Mouse (Mus musculus) stomach, embryonic 15.5 days (tissue): Measurements from ENCODE around the gene Tusc2. TPM values are rescaled to one million over a fixed set of nuclear protein-coding genes. Genes with fewer than 3 reads are reported as not detected.

Experiments
- ATAC-seq: fragments of 200-750 bp; cut with Nextera tagmentation; 2 replicates; pipeline ENCODE4 v1.8.0; 2017; ENCODE audit warnings: low read depth, moderate number of reproducible peaks, moderate TSS enrichment; ENCODE audit not compliant: insufficient read depth, low FRiP score
- H3K27ac ChIP-seq: fragments of 300-500 bp; sonication (generic); 2 replicates; pipeline ENCODE4 v1.5.1; 2015; ENCODE audit warnings: mild to moderate bottlenecking, inconsistent platforms
- H3K27me3 ChIP-seq: fragments of 300-500 bp; sonication (generic); replicated peaks from 2 replicates; pipeline ENCODE4 v1.6.1; 2015; ENCODE audit warnings: inconsistent platforms
- H3K36me3 ChIP-seq: fragments of 300-500 bp; sonication (generic); 2 replicates; pipeline ENCODE4 v1.6.1; 2015; ENCODE audit warnings: inconsistent platforms
- H3K4me1 ChIP-seq: fragments of 300-500 bp; sonication (generic); 2 replicates; pipeline ENCODE4 v1.6.1; 2015; ENCODE audit warnings: inconsistent platforms
- H3K4me2 ChIP-seq: fragments of 300-500 bp; sonication (generic); 2 replicates; pipeline ENCODE4 v1.6.1; 2015; ENCODE audit warnings: mild to moderate bottlenecking, inconsistent platforms
- H3K4me3 ChIP-seq: fragments of 300-500 bp; sonication (generic); replicated peaks from 2 replicates; pipeline ENCODE4 v1.5.1; 2015; ENCODE audit warnings: inconsistent platforms
- H3K9ac ChIP-seq: fragments of 300-500 bp; sonication (generic); 2 replicates; pipeline ENCODE4 v1.6.1; 2015; ENCODE audit warnings: inconsistent platforms
- H3K9me3 ChIP-seq: fragments of 300-500 bp; sonication (generic); 2 replicates; pipeline ENCODE4 v1.6.1; 2016; ENCODE audit warnings: inconsistent platforms
- WGBS: fragments of 180-500 bp; shearing (Covaris S2); methylation state at CpG from one replicate; pipeline ENCODE4 v1.1.7; 2015; 5-methylcytosine and 5-hydroxymethylcytosine counted together
- polyA plus RNA-seq: library from polyadenylated mRNA; unstranded; fragments of >200 nt; fragmentation: Nextera tagmentation; extraction: Ambion mirVana; gene quantifications from 2 replicates; pipeline ENCODE4 v1.2.1, GENCODE M21; 2015

Gene Tusc2
- polyA plus RNA-seq, 1 experiment from 2014 or later: 42.6 TPM

DNA sequence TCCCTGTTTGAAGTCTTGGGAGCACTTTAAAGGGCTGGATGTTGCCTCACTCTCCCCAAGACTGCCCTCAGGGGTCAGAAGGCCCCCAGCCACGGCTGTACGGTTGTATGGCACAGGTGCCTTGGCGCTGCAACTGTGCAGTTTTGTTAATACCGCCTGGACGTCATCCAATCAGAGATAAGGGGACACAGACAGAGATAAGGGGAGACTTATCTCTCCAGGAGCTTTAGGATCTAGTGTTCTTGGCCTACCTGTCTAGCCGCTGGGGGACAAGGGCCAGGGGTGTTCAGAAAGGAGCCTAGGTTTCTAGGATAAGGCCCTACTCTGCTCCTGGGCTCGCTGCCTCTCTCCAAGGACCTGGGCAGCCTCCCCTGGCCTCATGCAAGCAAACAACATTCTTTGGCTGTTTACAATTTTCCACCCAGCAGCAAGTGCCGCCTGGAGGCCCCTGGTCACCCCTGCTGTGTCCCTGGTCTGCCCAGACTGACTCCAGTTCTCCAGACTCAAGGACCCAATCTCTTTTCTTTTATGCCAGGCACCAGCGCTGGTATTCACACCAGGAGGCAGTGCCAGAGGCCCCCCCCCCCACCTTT, 44.7 kb downstream of the Tusc2 start:
- WGBS: 51% methylated on average over 9 of the region's 9 CpGs
- H3K9me3 ChIP-seq: no peaks in the 10 kb centered on the region
- H3K4me3 ChIP-seq: no peak overlapping the region
- H3K36me3 ChIP-seq: no peaks in the 10 kb centered on the region
- H3K4me1 ChIP-seq: peaks cover 60% of the 10 kb centered on the region
- no peaks in the 10 kb centered on the region for H3K27me3 ChIP-seq
- H3K9ac ChIP-seq: no peak overlapping the region
- H3K27ac ChIP-seq: peak overlapping the region; percentile 60
- no peak for ATAC-seq
- H3K4me2 ChIP-seq: peak overlapping the region; percentile 11; the same call in 1 of the 2 replicates

GRCm38 (mm10) chr9:107608741-107609432, 45.8 kb downstream of the Tusc2 start, which contains the start of gene Sema3b:
Gene Sema3b (minus strand): TSS chr9:107609229.
- no peaks in the 10 kb centered on the region for H3K9me3 ChIP-seq
- H3K27me3 ChIP-seq: no peaks in the 10 kb centered on the region
- WGBS: 37% methylated on average over 12 of the region's 12 CpGs
- H3K4me3 ChIP-seq: no peak within 1 kb of the TSS
- peak within 1 kb of the TSS; percentile 60 for H3K27ac ChIP-seq
- no peak within 1 kb of the TSS for H3K9ac ChIP-seq
- no peak for ATAC-seq
- peak within 1 kb of the TSS; percentile 11; the same call in 1 of the 2 replicates for H3K4me2 ChIP-seq
- H3K4me1 ChIP-seq: peaks cover 61% of the 10 kb centered on the region
- 0 out of 2 replicates have a peak, but pooled peaks cover 3% of the 10 kb centered on the region for H3K36me3 ChIP-seq

DNA sequence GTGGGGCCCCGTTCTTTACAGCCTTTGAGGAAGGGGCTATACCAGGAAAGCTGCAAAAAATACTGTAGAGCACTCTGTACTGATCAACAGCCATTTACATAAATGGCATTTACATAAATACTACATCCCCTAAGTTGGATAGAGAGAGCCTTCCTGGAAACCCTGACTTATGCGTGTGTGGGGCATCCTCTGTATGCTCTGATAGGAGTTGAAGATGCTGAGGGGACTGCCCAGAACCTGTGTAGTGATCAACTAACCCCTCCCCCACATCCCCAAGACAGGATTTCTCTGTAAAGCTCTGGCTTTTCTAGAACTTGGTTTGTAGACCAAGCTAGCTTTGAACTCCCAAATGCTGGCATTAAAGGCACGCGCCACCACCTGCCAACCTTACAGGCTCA, 46.4 kb downstream of the Tusc2 start:
- H3K4me3 ChIP-seq: no peak overlapping the region
- H3K27ac ChIP-seq: peak overlapping the region; percentile 17; the same call in 1 of the 2 replicates
- H3K27me3 ChIP-seq: no peaks in the 10 kb centered on the region
- WGBS: 65% methylated on average over 4 of the region's 4 CpGs
- H3K9ac ChIP-seq: no peak overlapping the region
- no peak for ATAC-seq
- H3K9me3 ChIP-seq: no peaks in the 10 kb centered on the region
- H3K4me2 ChIP-seq: no peak overlapping the region
- H3K4me1 ChIP-seq: peaks cover 56% of the 10 kb centered on the region
- 0 out of 2 replicates have a peak, but pooled peaks cover 6% of the 10 kb centered on the region for H3K36me3 ChIP-seq

GRCm38 (mm10) chr9:107611456-107612190, 48.6 kb downstream of the Tusc2 start:
- Histone ChIP-seq H3K9me3 (no peaks in the 10 kb centered on the region), H3K27me3 (no peaks in the 10 kb centered on the region), H3K4me3 (peak overlapping the region; percentile 40; the same call in 1 of the 2 replicates), H3K36me3 (peaks cover 23% of the 10 kb centered on the region), H3K9ac (no peak overlapping the region), H3K4me2 (peak overlapping the region; percentile 89; the same call in 1 of the 2 replicates), H3K4me1 (peaks cover 46% of the 10 kb centered on the region), H3K27ac (peak overlapping the region; percentile 90)
- WGBS: 64% methylated on average over 6 of the region's 6 CpGs
- ATAC-seq: no peak

DNA sequence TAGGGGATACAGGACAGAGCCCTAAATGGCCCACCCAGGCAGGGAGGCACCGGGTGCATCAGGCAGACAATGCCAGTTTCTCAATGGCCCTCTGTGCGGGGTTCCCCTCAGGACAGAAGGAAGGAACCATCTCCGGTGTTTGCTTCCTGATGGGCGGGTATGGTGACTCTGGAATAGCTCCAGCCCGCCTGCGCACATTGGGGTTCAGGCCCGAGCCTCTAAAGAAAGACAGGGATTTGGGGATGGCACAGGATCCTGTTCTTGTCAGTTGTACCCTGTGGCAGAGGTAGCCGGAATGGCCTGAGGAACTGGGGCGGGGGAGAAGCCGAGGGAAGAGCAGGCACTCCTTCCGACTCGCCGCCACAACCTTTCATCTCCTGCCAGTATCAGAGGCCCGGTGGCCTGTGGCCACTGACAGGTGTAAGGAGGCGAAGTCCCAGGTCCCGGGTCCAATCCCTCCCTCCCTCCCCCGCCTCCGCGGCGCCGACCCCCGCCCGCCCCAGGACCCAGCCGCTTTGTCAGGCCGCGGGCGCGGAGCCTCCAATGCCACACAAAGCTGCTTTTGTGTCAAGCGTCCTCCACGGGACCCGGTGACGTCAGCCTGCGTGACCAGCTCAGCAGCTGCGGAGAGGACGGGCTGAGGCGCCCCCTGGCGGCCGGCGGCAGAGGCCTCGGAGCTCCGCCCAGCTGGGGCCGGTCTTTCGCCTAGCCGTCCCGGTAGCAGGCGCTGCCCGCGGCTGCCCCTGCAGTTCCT, 49.3 kb downstream of the Tusc2 start:
- H3K9me3 ChIP-seq: no peaks in the 10 kb centered on the region
- no peaks in the 10 kb centered on the region for H3K27me3 ChIP-seq
- ATAC-seq: peak; percentile 92
- H3K36me3 ChIP-seq: peaks cover 28% of the 10 kb centered on the region
- H3K4me2 ChIP-seq: peak overlapping the region; percentile 89
- peak overlapping the region; percentile 90 for H3K27ac ChIP-seq
- peak overlapping the region; percentile 40 for H3K4me3 ChIP-seq
- peak overlapping the region; percentile 12; the same call in 1 of the 2 replicates for H3K9ac ChIP-seq
- H3K4me1 ChIP-seq: peaks cover 40% of the 10 kb centered on the region
- WGBS: 5% methylated on average over 44 of the region's 48 CpGs

DNA sequence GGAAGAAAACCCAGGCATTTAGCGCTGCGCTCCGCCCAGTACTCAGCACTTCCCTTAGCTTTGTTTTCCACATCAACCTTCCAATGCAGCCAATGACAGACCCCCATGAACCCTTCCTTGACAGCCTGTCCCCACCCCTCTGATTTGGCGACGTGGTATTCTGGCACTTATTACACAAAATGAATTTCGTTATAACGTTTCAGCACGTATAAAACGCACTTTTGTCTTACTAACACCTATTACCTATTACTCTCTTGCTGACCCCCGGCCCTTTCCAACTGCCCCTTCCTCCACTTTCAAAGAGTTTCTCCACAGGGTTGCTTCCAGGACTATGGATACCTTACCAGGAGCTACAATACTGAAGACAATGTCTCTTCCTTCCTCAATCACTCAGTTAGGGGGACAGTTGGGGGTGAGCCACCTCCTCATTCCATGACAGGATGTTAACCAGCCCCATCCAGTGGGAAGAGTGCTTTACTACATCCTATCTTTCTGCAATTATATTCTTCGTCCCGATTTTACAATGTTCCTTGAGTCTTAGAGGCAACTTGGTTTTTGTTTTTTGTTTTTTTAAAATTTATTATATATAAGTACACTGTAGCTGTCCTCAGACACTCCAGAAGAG, 50.0 kb downstream of the Tusc2 start:
- no peak for ATAC-seq
- no peaks in the 10 kb centered on the region for H3K27me3 ChIP-seq
- peak overlapping the region; percentile 88 for H3K27ac ChIP-seq
- peak overlapping the region; percentile 40 for H3K4me3 ChIP-seq
- H3K36me3 ChIP-seq: peaks cover 32% of the 10 kb centered on the region
- H3K4me2 ChIP-seq: peak overlapping the region; percentile 89
- H3K4me1 ChIP-seq: peaks cover 34% of the 10 kb centered on the region
- 8% methylated on average over 12 of the region's 12 CpGs for WGBS
- no peak overlapping the region for H3K9ac ChIP-seq
- H3K9me3 ChIP-seq: no peaks in the 10 kb centered on the region

GRCm38 (mm10) chr9:107615035-107615434, 52.0 kb downstream of the Tusc2 start:
- H3K36me3 ChIP-seq: peaks cover 44% of the 10 kb centered on the region

More at GRCm38 (mm10) chr9:107615035-107615434, 52.0 kb downstream of the Tusc2 start:
- no peak for ATAC-seq
- no peak overlapping the region for H3K4me2 ChIP-seq
- H3K9me3 ChIP-seq: no peaks in the 10 kb centered on the region
- H3K4me3 ChIP-seq: no peak overlapping the region
- H3K27ac ChIP-seq: no peak overlapping the region
- no peaks in the 10 kb centered on the region for H3K27me3 ChIP-seq
- H3K9ac ChIP-seq: no peak overlapping the region
- 76% methylated on average over 4 of the region's 4 CpGs for WGBS
- peaks cover 37% of the 10 kb centered on the region for H3K4me1 ChIP-seq

Other genes starting within 250 kb of the Tusc2 start
- gene Hemk1, start 224.9 kb upstream of the Tusc2 start, polyA plus RNA-seq: 10.6 and 11.5 TPM in 2 replicates
- 0.28 and 0.34 TPM in 2 replicates for gene 6430571L13Rik, start 222.7 kb upstream of the Tusc2 start, polyA plus RNA-seq
- 0.23 and 0.27 TPM in 2 replicates for gene Cacna2d2, start 163.6 kb upstream of the Tusc2 start, polyA plus RNA-seq
- gene Tmem115, start 29.3 kb upstream of the Tusc2 start, polyA plus RNA-seq: 43.2 and 45.7 TPM in 2 replicates
- 26.6 and 31.3 TPM in 2 replicates for gene Cyb561d2, start 21.1 kb upstream of the Tusc2 start, polyA plus RNA-seq
- 39.1 and 39.7 TPM in 2 replicates for gene Nprl2, start 21.0 kb upstream of the Tusc2 start, polyA plus RNA-seq
- gene Zmynd10, start 16.0 kb upstream of the Tusc2 start, polyA plus RNA-seq: 0.63 and 0.94 TPM in 2 replicates
- 53.9 and 58.0 TPM in 2 replicates for gene Rassf1, start 11.7 kb upstream of the Tusc2 start, polyA plus RNA-seq
- 84.2 and 85.4 TPM in 2 replicates for gene Hyal2, start 4.7 kb downstream of the Tusc2 start, polyA plus RNA-seq
- gene Hyal1, start 13.7 kb downstream of the Tusc2 start, polyA plus RNA-seq: 9.2 and 10.8 TPM in 2 replicates
- gene Naa80, start 15.6 kb downstream of the Tusc2 start, polyA plus RNA-seq: 16.1 and 18.6 TPM in 2 replicates
- gene Hyal3, start 17.6 kb downstream of the Tusc2 start, polyA plus RNA-seq: 1.1 and 1.7 TPM in 2 replicates
- 65.1 and 68.2 TPM in 2 replicates for gene Ifrd2, start 24.4 kb downstream of the Tusc2 start, polyA plus RNA-seq
- 13.2 and 16.5 TPM in 2 replicates for gene Sema3b, start 46.0 kb downstream of the Tusc2 start, polyA plus RNA-seq
- gene Gnai2, start 72.1 kb downstream of the Tusc2 start, polyA plus RNA-seq: 355 and 371 TPM in 2 replicates
- gene Slc38a3, start 106.3 kb downstream of the Tusc2 start, polyA plus RNA-seq: 19.5 and 28.6 TPM in 2 replicates
- 1.1 and 1.9 TPM in 2 replicates for gene Gnat1, start 116.5 kb downstream of the Tusc2 start, polyA plus RNA-seq
- gene Sema3f, start 147.2 kb downstream of the Tusc2 start, polyA plus RNA-seq: 19.7 and 21.3 TPM in 2 replicates
- gene Rbm5, start 207.7 kb downstream of the Tusc2 start, polyA plus RNA-seq: 182 and 185 TPM in 2 replicates